Mouse (Mus musculus) stomach, embryonic 14.5 days (tissue): ENCODE results near the gene Cyth4. TPM values are rescaled to one million over a fixed set of nuclear protein-coding genes. Genes with fewer than 3 reads are reported as not detected.
A peak's percentile ranks its signal among the peaks of the same experiment; 100 is the strongest.

Experiments
- ATAC-seq: fragments of 200-750 bp; cut with Nextera tagmentation; 2 replicates; pipeline ENCODE4 v1.8.0; 2017; ENCODE audit warnings: low read depth, moderate TSS enrichment; ENCODE audit not compliant: insufficient number of reproducible peaks, insufficient read depth, low FRiP score
- H3K27ac ChIP-seq: fragments of 300-500 bp; sonication (generic); 2 replicates; pipeline ENCODE4 v1.5.1; 2014; ENCODE audit warnings: mild to moderate bottlenecking, low read length, moderate library complexity, mixed read lengths
- H3K27me3 ChIP-seq: fragments of 300-500 bp; sonication (generic); 2 replicates; pipeline ENCODE4 v1.6.1; 2014; ENCODE audit warnings: low read length, control low read depth, mixed read lengths; ENCODE audit not compliant: control insufficient read depth, insufficient read depth
- H3K36me3 ChIP-seq: fragments of 300-500 bp; sonication (generic); 2 replicates; pipeline ENCODE4 v1.6.1; 2014; ENCODE audit warnings: mild to moderate bottlenecking, control low read depth, low read length, moderate library complexity, mixed read lengths; ENCODE audit not compliant: control insufficient read depth, insufficient read depth
- H3K4me1 ChIP-seq: fragments of 300-500 bp; sonication (generic); 2 replicates; pipeline ENCODE4 v1.6.1; 2014; ENCODE audit warnings: low read length, control low read depth, mixed read lengths; ENCODE audit not compliant: control insufficient read depth, insufficient read depth
- H3K4me2 ChIP-seq: fragments of 300-500 bp; sonication (generic); replicated peaks from 2 replicates; pipeline ENCODE4 v1.6.1; 2014; ENCODE audit warnings: low read depth, low read length, control low read depth
- H3K4me3 ChIP-seq: fragments of 300-500 bp; sonication (generic); 2 replicates; pipeline ENCODE4 v1.5.1; 2014; ENCODE audit warnings: low read depth, low read length, control low read depth
- H3K9ac ChIP-seq: fragments of 300-500 bp; sonication (generic); replicated peaks from 2 replicates; pipeline ENCODE4 v1.6.1; 2014; ENCODE audit warnings: low read depth, mild to moderate bottlenecking, control low read depth, low read length, moderate library complexity, mixed read lengths
- H3K9me3 ChIP-seq: fragments of 300-500 bp; sonication (generic); 2 replicates; pipeline ENCODE4 v1.6.1; 2016; ENCODE audit warnings: low read depth, low read length, control low read depth; ENCODE audit not compliant: control insufficient read depth
- WGBS: fragments of 180-500 bp; shearing (Covaris S2); extraction: QIAGEN DNeasy Blood & Tissue Kit; methylation state at CpG from one replicate; pipeline ENCODE4 v1.1.7; 2014; 5-methylcytosine and 5-hydroxymethylcytosine counted together
- polyA plus RNA-seq: library from polyadenylated mRNA; unstranded; fragments of >200 nt; fragmentation: Nextera tagmentation; extraction: Ambion mirVana; gene quantifications from 2 replicates; pipeline ENCODE4 v1.2.1, GENCODE M21; 2014

The Cyth4 gene
- polyA plus RNA-seq, 1 experiment from 2014 or later: 4.0 TPM

GRCm38 (mm10) chr15:78634095-78634737 is 37.4 kb downstream of the Cyth4 start:
- 33% methylated on average over 10 of the region's 10 CpGs for WGBS
- no peaks in the 10 kb centered on the region for H3K27me3 ChIP-seq
- H3K36me3 ChIP-seq: no peaks in the 10 kb centered on the region
- ATAC-seq: peak; percentile 30; the same call in 1 of the 2 replicates
- 0 out of 2 replicates have a peak, but pooled peaks cover 6% of the 10 kb centered on the region for H3K4me1 ChIP-seq
- no peaks in the 10 kb centered on the region for H3K9me3 ChIP-seq
- H3K9ac ChIP-seq: no peak overlapping the region
- H3K4me3 ChIP-seq: no peak overlapping the region
- no peak overlapping the region for H3K4me2 ChIP-seq
- H3K27ac ChIP-seq: no peak overlapping the region

GRCm38 (mm10) chr15:78635231-78635630 is 38.4 kb downstream of the Cyth4 start:
- Histone ChIP-seq H3K27ac (no peak overlapping the region), H3K36me3 (no peaks in the 10 kb centered on the region), H3K27me3 (no peaks in the 10 kb centered on the region), H3K9ac (no peak overlapping the region), H3K9me3 (no peaks in the 10 kb centered on the region), H3K4me3 (no peak overlapping the region), H3K4me2 (no peak overlapping the region), H3K4me1 (0 out of 2 replicates have a peak, but pooled peaks cover 6% of the 10 kb centered on the region)
- WGBS: 36% methylated on average over 7 of the region's 7 CpGs
- ATAC-seq: no peak

- no peak for ATAC-seq
- no peak overlapping the region for H3K9ac ChIP-seq
Observed at GRCm38 (mm10) chr15:78643633-78644032, 46.8 kb downstream of the Cyth4 start.

GRCm38 (mm10) chr15:78644606-78645005 is 47.8 kb downstream of the Cyth4 start:
- Histone ChIP-seq H3K4me3 (no peak overlapping the region), H3K4me1 (no peaks in the 10 kb centered on the region), H3K9ac (no peak overlapping the region), H3K27me3 (no peaks in the 10 kb centered on the region), H3K36me3 (no peaks in the 10 kb centered on the region), H3K4me2 (no peak overlapping the region), H3K9me3 (no peaks in the 10 kb centered on the region), H3K27ac (no peak overlapping the region)
- 52% methylated on average over 8 of the region's 8 CpGs for WGBS
- no peak for ATAC-seq

More at GRCm38 (mm10) chr15:78643633-78644032, 46.8 kb downstream of the Cyth4 start:
- no peak overlapping the region for H3K27ac ChIP-seq
- 14% methylated on average over 6 of the region's 6 CpGs for WGBS
- H3K27me3 ChIP-seq: no peaks in the 10 kb centered on the region
- H3K36me3 ChIP-seq: no peaks in the 10 kb centered on the region
- H3K4me3 ChIP-seq: no peak overlapping the region
- no peaks in the 10 kb centered on the region for H3K9me3 ChIP-seq
- no peaks in the 10 kb centered on the region for H3K4me1 ChIP-seq
- no peak overlapping the region for H3K4me2 ChIP-seq

GRCm38 (mm10) chr15:78647746-78648145 is 50.9 kb downstream of the Cyth4 start:
- Histone ChIP-seq H3K9ac (no peak overlapping the region), H3K27ac (no peak overlapping the region), H3K9me3 (no peaks in the 10 kb centered on the region), H3K36me3 (no peaks in the 10 kb centered on the region), H3K4me1 (no peaks in the 10 kb centered on the region), H3K4me2 (no peak overlapping the region), H3K4me3 (no peak overlapping the region), H3K27me3 (no peaks in the 10 kb centered on the region)
- ATAC-seq: no peak
- WGBS: 74% methylated on average over 4 of the region's 4 CpGs

- H3K4me1 ChIP-seq: no peaks in the 10 kb centered on the region
- no peaks in the 10 kb centered on the region for H3K36me3 ChIP-seq
- no peak overlapping the region for H3K9ac ChIP-seq
- no peak for ATAC-seq
- no peaks in the 10 kb centered on the region for H3K27me3 ChIP-seq
- H3K9me3 ChIP-seq: no peaks in the 10 kb centered on the region
- no peak overlapping the region for H3K27ac ChIP-seq
- H3K4me3 ChIP-seq: no peak overlapping the region
- no peak overlapping the region for H3K4me2 ChIP-seq
- 49% methylated on average over 4 of the region's 4 CpGs for WGBS
Observed at GRCm38 (mm10) chr15:78651169-78651568, 54.3 kb downstream of the Cyth4 start.

- Histone ChIP-seq H3K9ac (no peak overlapping the region), H3K27me3 (no peaks in the 10 kb centered on the region), H3K4me3 (no peak overlapping the region), H3K4me1 (no peaks in the 10 kb centered on the region), H3K9me3 (no peaks in the 10 kb centered on the region), H3K4me2 (no peak overlapping the region), H3K27ac (no peak overlapping the region), H3K36me3 (no peaks in the 10 kb centered on the region)
- ATAC-seq: no peak
- WGBS: 54% methylated on average over 5 of the region's 5 CpGs
Observed at GRCm38 (mm10) chr15:78664268-78664667, 67.4 kb downstream of the Cyth4 start.

GRCm38 (mm10) chr15:78669221-78669871 is 72.5 kb downstream of the Cyth4 start:
- no peak overlapping the region for H3K27ac ChIP-seq
- H3K36me3 ChIP-seq: no peaks in the 10 kb centered on the region
- 46% methylated on average over 10 of the region's 10 CpGs for WGBS
- no peaks in the 10 kb centered on the region for H3K4me1 ChIP-seq
- no peak overlapping the region for H3K9ac ChIP-seq
- no peak overlapping the region for H3K4me2 ChIP-seq
- no peaks in the 10 kb centered on the region for H3K9me3 ChIP-seq
- H3K27me3 ChIP-seq: peaks cover 29% of the 10 kb centered on the region
- H3K4me3 ChIP-seq: no peak overlapping the region
- ATAC-seq: no peak
